Mouse (Mus musculus) pancreas, adult 10 weeks (tissue): ENCODE results near the gene Ccdc117. TPM values are rescaled to one million over a fixed set of nuclear protein-coding genes. Genes with fewer than 3 reads are reported as not detected.

Experiments used
- polyA plus RNA-seq: library from polyadenylated mRNA; stranded (reverse); fragments of 350-450 nt; fragmentation: Illumina TruSeq; extraction: RNeasy Lipid Tissue Mini Kit (QIAGEN cat#74804); gene quantifications from one replicate; pipeline ENCODE4 v1.2.3, GENCODE M21; 2015; ENCODE audit warnings: low read depth, low replicate concordance; ENCODE audit not compliant: insufficient read depth

Gene Ccdc117
- polyA plus RNA-seq, result 5.5 TPM

DNA sequence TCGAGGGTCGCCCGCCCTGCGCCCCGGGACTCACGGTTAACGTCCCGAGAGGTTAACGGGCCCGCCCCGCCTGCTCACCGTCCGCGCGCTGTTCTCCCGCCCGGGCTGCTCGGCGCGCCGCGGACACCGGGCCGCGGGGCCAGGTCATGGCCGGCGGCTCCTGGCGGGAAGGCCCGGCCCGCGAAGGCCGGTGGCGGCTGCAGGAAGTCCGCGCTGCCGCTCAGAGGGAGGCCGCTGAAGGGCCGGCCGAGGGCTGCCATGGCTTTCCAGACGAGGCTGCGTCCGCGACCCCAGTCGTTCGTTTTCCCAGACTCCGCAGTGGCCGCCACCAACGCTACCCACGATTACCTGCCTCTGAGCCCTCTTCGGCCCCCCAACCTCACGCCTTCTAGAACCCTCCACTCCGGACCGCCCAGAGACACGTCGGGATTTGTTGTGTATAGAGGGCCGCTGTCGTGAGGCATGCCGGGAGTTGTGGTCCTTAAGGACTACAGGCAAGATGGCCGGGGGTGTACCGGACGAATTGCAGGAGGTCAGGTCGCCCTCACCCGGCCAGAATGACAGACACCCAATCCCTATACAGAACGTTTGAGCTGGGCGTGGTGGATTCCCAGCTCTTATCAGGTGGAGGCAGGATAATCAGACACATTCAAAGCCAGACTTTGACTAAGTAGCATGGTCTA lies at the start of gene Ccdc117:
Gene Ccdc117 (minus strand): TSS at position 389 of the 683 bp plus-strand sequence.

DNA sequence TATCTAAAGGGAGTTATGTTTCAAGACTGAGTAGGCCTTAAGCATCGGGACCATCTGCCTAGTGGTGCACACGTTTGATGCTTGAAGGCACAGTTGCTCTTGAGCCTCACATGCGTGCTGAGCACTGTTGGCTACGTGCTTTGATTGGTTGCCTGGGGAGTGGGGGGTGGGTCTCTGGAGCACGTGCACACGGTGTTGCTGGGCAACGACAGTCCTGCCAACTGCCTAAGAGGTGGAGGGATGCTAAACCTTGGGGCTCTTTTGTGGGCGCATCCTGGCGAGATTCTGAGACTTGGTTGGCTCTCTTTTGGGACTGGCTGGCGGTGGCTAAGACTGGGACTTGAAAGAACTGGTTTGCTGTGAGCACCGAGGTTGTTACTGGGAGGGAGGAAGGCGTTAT lies 27.5 kb upstream of the Ccdc117 start, which contains the start of gene Ankrd36:
Gene Ankrd36 (plus strand): TSS at position 211 of the 400 bp plus-strand sequence.

DNA sequence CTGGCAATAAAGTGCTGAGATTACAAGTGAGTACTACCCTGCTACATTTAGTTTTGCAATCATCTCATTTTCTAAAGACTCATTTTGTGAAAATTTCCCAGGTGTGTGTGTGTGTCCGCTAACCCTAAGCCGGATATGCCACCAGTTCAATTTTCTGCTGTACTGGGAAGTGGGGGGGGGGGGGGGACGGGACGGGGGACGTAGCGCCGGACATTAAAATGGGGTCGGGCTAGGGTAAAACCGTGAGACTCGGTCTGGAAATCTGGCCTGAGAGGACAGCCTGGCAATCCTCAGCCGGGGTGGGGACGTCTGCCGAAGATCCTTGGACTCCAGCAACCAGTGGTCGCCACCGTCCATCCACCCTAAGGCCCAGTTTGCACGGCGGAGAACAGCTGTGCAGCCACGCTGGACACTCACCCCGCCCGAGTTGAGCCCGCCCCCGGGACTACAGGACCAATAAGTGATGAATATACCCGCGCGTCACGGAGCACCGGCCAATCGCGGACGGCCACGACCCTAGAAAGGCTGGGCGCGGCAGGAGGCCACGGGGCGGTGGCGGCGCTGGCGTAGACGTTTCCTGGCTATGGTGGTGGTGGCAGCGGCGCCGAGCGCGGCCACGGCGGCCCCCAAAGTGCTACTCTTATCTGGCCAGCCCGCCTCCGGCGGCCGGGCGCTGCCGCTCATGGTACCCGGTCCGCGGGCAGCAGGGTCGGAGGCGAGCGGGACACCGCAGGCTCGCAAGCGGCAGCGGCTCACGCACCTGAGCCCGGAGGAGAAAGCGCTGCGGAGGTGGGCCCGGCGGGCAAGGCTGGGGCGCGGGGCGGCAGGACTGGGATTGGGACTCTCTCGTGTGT lies 21.3 kb downstream of the Ccdc117 start, which contains the start of gene Xbp1:
Gene Xbp1 (plus strand): TSS at position 248 of the 854 bp plus-strand sequence.

Other genes with a start within 250 kb of the Ccdc117 start
- 1.1 TPM for gene Znrf3, start 97.3 kb downstream of the Ccdc117 start, polyA plus RNA-seq
- 186 TPM for gene Xbp1, start 21.5 kb downstream of the Ccdc117 start, polyA plus RNA-seq
- gene Ankrd36, start 27.5 kb upstream of the Ccdc117 start, polyA plus RNA-seq, result not detected
- gene Mrps24, start 173.5 kb upstream of the Ccdc117 start, polyA plus RNA-seq, result 39.7 TPM
- 4.0 TPM for gene Urgcp, start 220.2 kb upstream of the Ccdc117 start, polyA plus RNA-seq
- 13.0 TPM for gene Dbnl, start 246.3 kb upstream of the Ccdc117 start, polyA plus RNA-seq